Mouse (Mus musculus) c-Kit-positive CD71-negative TER-119-negative erythroid progenitor cells, embryonic 14.5 days (primary cell): ENCODE data around the gene Ets2.

Experiments
- DNase-seq: peaks from one replicate; pipeline ENCODE4 v3.0.0-alpha.2; 2013; ENCODE audit warnings: low read depth

Ets2 gene

GRCm38 (mm10) chr16:95701802-95702561, at the start of gene Ets2:
Ets2 (plus strand) TSS chr16:95702075.
- peak; percentile 71 for DNase-seq

- no peak for DNase-seq
Measured at GRCm38 (mm10) chr16:95654204-95654611, 47.7 kb upstream of the Ets2 start.

GRCm38 (mm10) chr16:95656535-95656934, 45.3 kb upstream of the Ets2 start:
- no peak for DNase-seq

GRCm38 (mm10) chr16:95657187-95657586, 44.7 kb upstream of the Ets2 start:
- DNase-seq: no peak

GRCm38 (mm10) chr16:95657756-95658155, 44.1 kb upstream of the Ets2 start:
- DNase-seq: no peak

- peak; percentile 39 for DNase-seq
Measured at GRCm38 (mm10) chr16:95658836-95659430, 42.9 kb upstream of the Ets2 start.

- no peak for DNase-seq
Measured at GRCm38 (mm10) chr16:95659461-95659860, 42.4 kb upstream of the Ets2 start.

GRCm38 (mm10) chr16:95660909-95661308, 41.0 kb upstream of the Ets2 start:
- DNase-seq: no peak

- no peak for DNase-seq
Measured at GRCm38 (mm10) chr16:95665472-95666131, 36.3 kb upstream of the Ets2 start.

GRCm38 (mm10) chr16:95666288-95666687, 35.6 kb upstream of the Ets2 start:
- no peak for DNase-seq

GRCm38 (mm10) chr16:95667395-95668150, 34.3 kb upstream of the Ets2 start:
- DNase-seq: no peak

- no peak for DNase-seq
Measured at GRCm38 (mm10) chr16:95668151-95668993, 33.5 kb upstream of the Ets2 start.

- DNase-seq: no peak
Measured at GRCm38 (mm10) chr16:95674452-95674921, 27.4 kb upstream of the Ets2 start.

- no peak for DNase-seq
Measured at GRCm38 (mm10) chr16:95675212-95675611, 26.7 kb upstream of the Ets2 start.

GRCm38 (mm10) chr16:95676668-95677067, 25.2 kb upstream of the Ets2 start:
- DNase-seq: no peak

GRCm38 (mm10) chr16:95682431-95682892, 19.4 kb upstream of the Ets2 start:
- no peak for DNase-seq

- DNase-seq: no peak
Measured at GRCm38 (mm10) chr16:95685807-95686206, 16.1 kb upstream of the Ets2 start.

GRCm38 (mm10) chr16:95686246-95686645, 15.6 kb upstream of the Ets2 start:
- DNase-seq: no peak

- no peak for DNase-seq
Measured at GRCm38 (mm10) chr16:95686901-95687300, 15.0 kb upstream of the Ets2 start.

GRCm38 (mm10) chr16:95688010-95688409, 13.9 kb upstream of the Ets2 start:
- no peak for DNase-seq

GRCm38 (mm10) chr16:95696599-95696998, 5.3 kb upstream of the Ets2 start:
- DNase-seq: no peak
